Mouse (Mus musculus): Measurements from ENCODE around the gene Lama4.

GRCm38 (mm10) chr10:39006433-39007105, 41.3 kb downstream of the Lama4 start:
- TF ChIP-seq CTCF (IDR thresholded peaks at IDR 0.05; ENCODE audit: low read depth, low read length) (no peak), POLR2A (IDR thresholded peaks at IDR 0.05; ENCODE audit: borderline replicate concordance, low read depth, low read length) (no peak)
